Mouse (Mus musculus): ENCODE results near the gene Snd1. TPM values are rescaled to one million over a fixed set of nuclear protein-coding genes. Genes with fewer than 3 reads are reported as not detected.

Snd1 gene
- total and polyA plus RNA-seq, 3 experiments = 97.4 to 153 (median 109) TPM

DNA sequence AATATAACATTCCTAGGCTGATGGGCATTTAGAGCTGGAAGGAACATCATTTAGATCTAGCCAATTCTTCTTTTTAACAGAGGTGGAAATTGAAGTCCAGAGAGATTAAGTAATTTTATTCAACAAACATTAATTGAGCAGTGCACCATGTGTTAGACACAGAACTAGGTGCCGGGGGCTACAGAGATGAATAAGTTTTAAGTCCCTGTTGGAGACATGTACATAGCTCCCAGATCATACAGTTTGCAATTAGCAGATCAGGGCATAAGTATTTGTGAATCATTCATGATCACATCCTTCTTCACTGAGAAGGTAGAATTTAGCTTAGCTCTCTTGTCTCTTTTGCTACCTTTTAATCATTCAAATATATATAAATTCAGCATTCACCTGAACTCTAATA lies 135.2 kb downstream of the Snd1 start:
- peaks cover 25% of the 10 kb centered on the region for H3K36me3 ChIP-seq (replicated peaks)
- ATAC-seq (ENCODE audit: extremely low read depth, insufficient number of reproducible peaks, low FRiP score, poor library complexity, severe bottlenecking) (no peak), DNase-seq (ENCODE audit: low spot score) (no peak)
- H3K9me3 ChIP-seq (replicated peaks) = no peaks in the 10 kb centered on the region
- no peak overlapping the region for H3K4me3 ChIP-seq (ENCODE audit: low read depth, low read length)
- no peaks in the 10 kb centered on the region for H3K27me3 ChIP-seq (ENCODE audit: insufficient read depth, low read length)
- no peak for TF ChIP-seq GATA2 (IDR thresholded peaks at IDR 0.05; ENCODE audit: borderline replicate concordance, low read depth, low read length)
- no peak for TF ChIP-seq POLR2AphosphoS5 (IDR thresholded peaks at IDR 0.05; ENCODE audit: insufficient replicate concordance, low read depth, low read length)
- no peak for TF ChIP-seq GATA1 (IDR thresholded peaks at IDR 0.05; ENCODE audit: borderline replicate concordance, low read length)
- TF ChIP-seq CTCF (IDR thresholded peaks at IDR 0.05; ENCODE audit: low read depth, low read length) = no peak
- no peak for TF ChIP-seq TAL1 (conservative IDR thresholded peaks at IDR 0.05; ENCODE audit: low read depth, low read length)
- no peaks in the 10 kb centered on the region for H3K4me1 ChIP-seq (ENCODE audit: insufficient read depth, low read depth, low read length)

DNA sequence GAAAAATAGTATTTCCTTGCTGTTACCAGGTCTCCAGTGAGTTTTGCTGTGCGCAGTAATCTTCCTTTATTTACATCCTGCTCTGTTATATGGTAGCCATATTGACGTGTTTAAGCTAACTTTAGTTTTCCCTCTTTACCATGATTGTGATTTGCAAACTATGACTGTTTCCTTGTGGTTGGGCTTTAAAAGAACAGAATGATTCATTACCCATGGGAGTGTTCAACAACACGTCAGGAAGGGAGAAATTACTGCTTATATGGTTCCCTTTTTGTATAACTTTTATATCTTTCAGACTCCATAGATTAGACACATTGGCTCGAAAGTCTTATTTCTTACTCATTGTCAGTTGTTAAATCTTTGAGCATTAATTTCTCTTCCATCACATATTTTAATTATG lies 138.5 kb downstream of the Snd1 start:
- Histone ChIP-seq H3K4me1 (ENCODE audit: insufficient read depth, low read depth, low read length) (peaks cover 3% of the 10 kb centered on the region; the same call in 1 of the 2 replicates), H3K36me3 (replicated peaks) (peaks cover 29% of the 10 kb centered on the region), H3K9me3 (replicated peaks) (no peaks in the 10 kb centered on the region), H3K27me3 (ENCODE audit: insufficient read depth, low read length) (no peaks in the 10 kb centered on the region), H3K4me3 (ENCODE audit: low read depth, low read length) (no peak overlapping the region)
- DNase-seq (ENCODE audit: low spot score) (no peak), ATAC-seq (ENCODE audit: extremely low read depth, insufficient number of reproducible peaks, low FRiP score, poor library complexity, severe bottlenecking) (no peak)
- TF ChIP-seq GATA1 (IDR thresholded peaks at IDR 0.05; ENCODE audit: borderline replicate concordance, low read length) (no peak), CTCF (IDR thresholded peaks at IDR 0.05; ENCODE audit: low read depth, low read length) (no peak), GATA2 (IDR thresholded peaks at IDR 0.05; ENCODE audit: borderline replicate concordance, low read depth, low read length) (no peak), POLR2AphosphoS5 (IDR thresholded peaks at IDR 0.05; ENCODE audit: insufficient replicate concordance, low read depth, low read length) (no peak), TAL1 (conservative IDR thresholded peaks at IDR 0.05; ENCODE audit: low read depth, low read length) (no peak)

DNA sequence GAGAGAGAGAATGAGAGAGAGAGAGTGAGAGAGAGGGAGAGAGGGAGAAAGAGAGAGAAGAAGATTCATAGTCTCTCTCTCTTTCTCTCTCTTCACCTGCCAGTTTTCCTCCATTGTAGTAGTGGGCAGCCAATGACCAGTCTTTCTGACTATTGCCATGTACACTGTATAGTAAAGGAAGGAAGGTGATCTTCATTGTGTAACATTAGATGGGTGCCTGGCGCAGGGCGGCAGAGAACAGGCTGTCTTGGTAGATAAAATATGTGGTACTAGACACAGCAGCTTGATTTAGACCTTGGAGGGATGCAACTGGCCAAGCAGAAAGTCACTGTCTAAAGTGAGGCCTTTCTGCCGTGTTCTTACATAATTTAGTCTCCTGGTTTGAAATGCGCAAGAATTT lies 139.9 kb downstream of the Snd1 start:
- Histone ChIP-seq H3K36me3 (replicated peaks) (peaks cover 29% of the 10 kb centered on the region), H3K4me3 (ENCODE audit: low read depth, low read length) (no peak overlapping the region), H3K27me3 (ENCODE audit: insufficient read depth, low read length) (no peaks in the 10 kb centered on the region), H3K4me1 (ENCODE audit: insufficient read depth, low read depth, low read length) (peaks cover 8% of the 10 kb centered on the region; the same call in 1 of the 2 replicates), H3K9me3 (replicated peaks) (no peaks in the 10 kb centered on the region)
- ATAC-seq (ENCODE audit: extremely low read depth, insufficient number of reproducible peaks, low FRiP score, poor library complexity, severe bottlenecking) = no peak
- no peak for DNase-seq (ENCODE audit: low spot score)
- TF ChIP-seq CTCF (IDR thresholded peaks at IDR 0.05; ENCODE audit: low read depth, low read length) (no peak), GATA1 (IDR thresholded peaks at IDR 0.05; ENCODE audit: borderline replicate concordance, low read length) (no peak), TAL1 (conservative IDR thresholded peaks at IDR 0.05; ENCODE audit: low read depth, low read length) (no peak), POLR2AphosphoS5 (IDR thresholded peaks at IDR 0.05; ENCODE audit: insufficient replicate concordance, low read depth, low read length) (no peak), GATA2 (IDR thresholded peaks at IDR 0.05; ENCODE audit: borderline replicate concordance, low read depth, low read length) (no peak)

DNA sequence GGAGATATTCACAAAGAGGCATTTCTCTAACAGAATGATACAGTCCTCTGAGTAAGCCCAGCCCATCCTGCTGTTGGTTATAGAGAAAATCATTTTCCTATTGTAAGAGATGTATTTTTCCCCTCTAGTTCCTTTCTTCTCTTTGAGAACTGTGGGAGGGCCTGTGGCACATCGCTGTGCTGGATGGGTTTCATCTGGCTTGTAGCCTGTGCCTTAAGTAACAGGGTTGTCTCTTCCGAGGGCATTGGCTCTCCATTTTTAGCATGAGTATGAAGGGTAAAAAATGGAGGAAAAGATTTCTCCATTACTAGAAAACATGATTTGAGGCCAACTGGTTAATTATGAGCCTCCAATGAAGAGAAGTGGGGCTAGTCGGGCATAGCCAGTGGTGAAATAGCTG lies 140.5 kb downstream of the Snd1 start:
- no peak for TF ChIP-seq POLR2AphosphoS5 (IDR thresholded peaks at IDR 0.05; ENCODE audit: insufficient replicate concordance, low read depth, low read length)
- Histone ChIP-seq H3K4me3 (ENCODE audit: low read depth, low read length) (no peak overlapping the region), H3K4me1 (ENCODE audit: insufficient read depth, low read depth, low read length) (peaks cover 10% of the 10 kb centered on the region; the same call in 1 of the 2 replicates), H3K27me3 (ENCODE audit: insufficient read depth, low read length) (no peaks in the 10 kb centered on the region), H3K36me3 (replicated peaks) (peaks cover 31% of the 10 kb centered on the region), H3K9me3 (replicated peaks) (no peaks in the 10 kb centered on the region)
- ATAC-seq (ENCODE audit: extremely low read depth, insufficient number of reproducible peaks, low FRiP score, poor library complexity, severe bottlenecking) (no peak), DNase-seq (ENCODE audit: low spot score) (no peak)

DNA sequence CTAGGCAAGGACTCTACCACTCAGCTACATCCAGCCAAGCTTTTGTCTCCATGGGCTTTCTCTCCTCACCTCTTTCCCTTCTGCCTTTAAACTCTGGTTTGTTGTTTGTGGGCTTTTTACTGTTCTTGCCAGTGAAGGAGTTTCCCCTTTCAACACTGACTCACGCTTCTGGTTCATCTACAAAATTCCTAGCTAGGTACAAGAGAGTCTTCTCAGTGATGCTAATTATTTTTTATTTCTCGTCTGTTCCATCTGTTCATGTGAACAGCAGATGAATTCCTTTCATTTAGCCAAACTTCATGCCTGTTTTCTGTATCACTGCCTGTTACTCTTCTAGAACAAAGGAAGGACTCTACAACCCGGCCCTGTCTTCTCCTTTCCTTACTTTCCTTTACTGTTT lies 141.0 kb downstream of the Snd1 start:
- DNase-seq (ENCODE audit: low spot score) = no peak
- Histone ChIP-seq H3K27me3 (ENCODE audit: insufficient read depth, low read length) (no peaks in the 10 kb centered on the region), H3K4me3 (ENCODE audit: low read depth, low read length) (no peak overlapping the region), H3K9me3 (replicated peaks) (no peaks in the 10 kb centered on the region), H3K36me3 (replicated peaks) (peaks cover 30% of the 10 kb centered on the region), H3K4me1 (ENCODE audit: insufficient read depth, low read depth, low read length) (peaks cover 12% of the 10 kb centered on the region; the same call in 1 of the 2 replicates)
- ATAC-seq (ENCODE audit: extremely low read depth, insufficient number of reproducible peaks, low FRiP score, poor library complexity, severe bottlenecking) = no peak
- TF ChIP-seq POLR2AphosphoS5 (IDR thresholded peaks at IDR 0.05; ENCODE audit: insufficient replicate concordance, low read depth, low read length) (no peak), CTCF (IDR thresholded peaks at IDR 0.05; ENCODE audit: low read depth, low read length) (no peak), GATA2 (IDR thresholded peaks at IDR 0.05; ENCODE audit: borderline replicate concordance, low read depth, low read length) (no peak), TAL1 (conservative IDR thresholded peaks at IDR 0.05; ENCODE audit: low read depth, low read length) (no peak), GATA1 (IDR thresholded peaks at IDR 0.05; ENCODE audit: borderline replicate concordance, low read length) (no peak)

DNA sequence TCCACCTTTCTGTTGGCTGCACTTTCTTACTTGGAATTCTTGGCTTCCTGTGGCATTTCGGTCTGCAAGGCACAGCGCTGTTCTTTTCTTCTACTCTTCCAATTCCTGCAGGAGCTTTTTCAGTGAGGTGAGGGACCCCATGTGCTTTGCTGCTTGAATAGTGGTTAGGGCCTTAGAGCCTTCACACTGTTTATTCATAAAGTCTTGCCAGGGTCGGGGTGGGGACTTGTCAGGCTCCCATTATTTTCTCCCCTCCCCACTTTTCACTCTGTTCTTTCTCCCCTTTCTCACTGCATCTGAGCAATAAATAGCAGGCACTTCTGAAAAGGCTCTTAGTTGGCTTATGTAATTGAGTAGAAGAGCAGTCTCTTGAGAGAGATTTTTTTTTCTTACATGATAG lies 143.4 kb downstream of the Snd1 start:
- ATAC-seq (ENCODE audit: extremely low read depth, insufficient number of reproducible peaks, low FRiP score, poor library complexity, severe bottlenecking) (no peak), DNase-seq (ENCODE audit: low spot score) (no peak)
- TF ChIP-seq POLR2AphosphoS5 (IDR thresholded peaks at IDR 0.05; ENCODE audit: insufficient replicate concordance, low read depth, low read length) (no peak), CTCF (IDR thresholded peaks at IDR 0.05; ENCODE audit: low read depth, low read length) (no peak), TAL1 (conservative IDR thresholded peaks at IDR 0.05; ENCODE audit: low read depth, low read length) (no peak), GATA2 (IDR thresholded peaks at IDR 0.05; ENCODE audit: borderline replicate concordance, low read depth, low read length) (no peak), GATA1 (IDR thresholded peaks at IDR 0.05; ENCODE audit: borderline replicate concordance, low read length) (no peak)
- Histone ChIP-seq H3K27me3 (ENCODE audit: insufficient read depth, low read length) (no peaks in the 10 kb centered on the region), H3K36me3 (replicated peaks) (peaks cover 45% of the 10 kb centered on the region), H3K4me3 (ENCODE audit: low read depth, low read length) (no peak overlapping the region), H3K9me3 (replicated peaks) (no peaks in the 10 kb centered on the region), H3K4me1 (ENCODE audit: insufficient read depth, low read depth, low read length) (peaks cover 23% of the 10 kb centered on the region)

DNA sequence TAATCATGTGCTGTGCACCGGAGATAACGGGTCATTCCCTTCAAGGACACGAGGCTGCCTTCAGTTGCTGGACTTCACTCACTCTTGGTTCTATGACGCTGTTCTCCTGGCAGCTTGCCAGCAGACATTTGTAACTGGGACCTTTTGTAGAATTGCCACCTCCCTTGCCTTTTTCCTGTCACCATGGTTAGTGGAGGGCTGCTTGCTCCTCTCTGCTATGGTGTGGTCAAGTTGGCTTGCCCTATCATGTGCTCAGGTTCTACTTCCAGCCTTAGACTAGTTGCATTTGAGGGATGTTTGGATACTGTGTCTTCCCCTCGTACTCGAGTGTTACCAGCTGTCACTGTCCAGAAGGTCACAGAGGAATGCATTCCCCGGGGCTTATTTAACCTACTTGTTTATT lies 143.8 kb downstream of the Snd1 start:
- DNase-seq (ENCODE audit: low spot score) (no peak), ATAC-seq (ENCODE audit: extremely low read depth, insufficient number of reproducible peaks, low FRiP score, poor library complexity, severe bottlenecking) (no peak)
- Histone ChIP-seq H3K27me3 (ENCODE audit: insufficient read depth, low read length) (no peaks in the 10 kb centered on the region), H3K4me1 (ENCODE audit: insufficient read depth, low read depth, low read length) (peaks cover 23% of the 10 kb centered on the region), H3K4me3 (ENCODE audit: low read depth, low read length) (no peak overlapping the region), H3K9me3 (replicated peaks) (no peaks in the 10 kb centered on the region), H3K36me3 (replicated peaks) (peaks cover 48% of the 10 kb centered on the region)
- TF ChIP-seq GATA1 (IDR thresholded peaks at IDR 0.05; ENCODE audit: borderline replicate concordance, low read length) (no peak), TAL1 (conservative IDR thresholded peaks at IDR 0.05; ENCODE audit: low read depth, low read length) (no peak), POLR2AphosphoS5 (IDR thresholded peaks at IDR 0.05; ENCODE audit: insufficient replicate concordance, low read depth, low read length) (no peak), CTCF (IDR thresholded peaks at IDR 0.05; ENCODE audit: low read depth, low read length) (no peak), GATA2 (IDR thresholded peaks at IDR 0.05; ENCODE audit: borderline replicate concordance, low read depth, low read length) (no peak)

Data from G1E (cell line).